Mouse (Mus musculus) cortical plate, adult 2 months (tissue): ENCODE measurements around the gene Gm17571. TPM values are rescaled to one million over a fixed set of nuclear protein-coding genes. Genes with fewer than 3 reads are reported as not detected.

Experiments
- H3K27ac ChIP-seq: fragments of 200-500 bp; 2 replicates; pipeline ENCODE4 v1.5.1; 2012; ENCODE audit warnings: low read length, control low read depth, inconsistent platforms; ENCODE audit not compliant: insufficient read depth
- H3K4me1 ChIP-seq: fragments of 200-500 bp; 2 replicates; pipeline ENCODE4 v1.6.1; 2011; ENCODE audit warnings: low read length; ENCODE audit not compliant: control insufficient read depth, insufficient read depth
- H3K4me3 ChIP-seq: fragments of 200-500 bp; 2 replicates; pipeline ENCODE4 v1.5.1; 2011; ENCODE audit warnings: mild to moderate bottlenecking, low read length, control low read depth; ENCODE audit not compliant: insufficient read depth
- CTCF ChIP-seq: fragments of 200-500 bp; IDR thresholded peaks from 2 replicates; pipeline ENCODE4 v1.5.1; 2011; ENCODE audit warnings: mild to moderate bottlenecking, control low read depth, low read length; ENCODE audit not compliant: insufficient read depth; ENCODE audit errors: extremely low read depth
- POLR2A ChIP-seq: fragments of 200-500 bp; IDR thresholded peaks from 2 replicates; pipeline ENCODE4 v1.6.1; 2011; ENCODE audit warnings: mild to moderate bottlenecking, low read length, control low read depth; ENCODE audit not compliant: insufficient read depth; ENCODE audit errors: extremely low read depth
- polyA plus RNA-seq: library from polyadenylated mRNA; depleted of rRNA; stranded (reverse); fragments of >200 nt; gene quantifications from 2 replicates; pipeline ENCODE4 v1.2.3, GENCODE M21; 2012; rRNA removed

Gene Gm17571
- polyA plus RNA-seq, result not detected in 2 replicates

DNA sequence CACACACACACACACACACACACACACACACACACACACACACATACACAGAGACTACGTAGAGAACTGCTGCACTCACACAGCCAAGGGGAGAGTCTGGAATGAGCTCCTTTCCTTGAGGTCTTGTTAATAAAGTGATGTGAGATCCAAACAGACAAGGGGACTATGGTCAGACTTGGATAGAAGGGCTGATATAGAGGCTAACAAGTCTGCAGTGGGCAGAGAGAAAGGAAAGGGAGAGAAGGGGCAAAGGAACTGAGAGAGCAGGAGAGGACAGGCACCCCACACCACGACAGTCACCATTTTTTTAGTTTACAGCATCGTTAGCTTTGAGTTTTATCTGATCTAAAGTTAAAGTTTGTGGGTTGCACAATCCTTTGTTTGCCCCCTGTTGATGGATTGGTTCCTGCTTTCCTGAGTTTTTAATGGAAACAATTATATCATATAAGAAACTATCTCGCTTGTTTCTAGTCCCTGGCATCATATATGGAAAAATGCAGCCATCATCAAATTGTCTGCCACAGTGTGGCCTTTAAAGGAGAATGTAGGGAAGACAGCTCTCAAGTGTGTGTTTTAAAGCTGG lies at the start of gene Gm17571:
Gene Gm17571 (minus strand): TSS at position 51 of the 583 bp plus-strand sequence.
- Histone ChIP-seq H3K27ac (no peak within 1 kb of the TSS), H3K4me3 (no peak within 1 kb of the TSS), H3K4me1 (no peaks in the 10 kb centered on the region)
- TF ChIP-seq CTCF (no peak), POLR2A (no peak)

DNA sequence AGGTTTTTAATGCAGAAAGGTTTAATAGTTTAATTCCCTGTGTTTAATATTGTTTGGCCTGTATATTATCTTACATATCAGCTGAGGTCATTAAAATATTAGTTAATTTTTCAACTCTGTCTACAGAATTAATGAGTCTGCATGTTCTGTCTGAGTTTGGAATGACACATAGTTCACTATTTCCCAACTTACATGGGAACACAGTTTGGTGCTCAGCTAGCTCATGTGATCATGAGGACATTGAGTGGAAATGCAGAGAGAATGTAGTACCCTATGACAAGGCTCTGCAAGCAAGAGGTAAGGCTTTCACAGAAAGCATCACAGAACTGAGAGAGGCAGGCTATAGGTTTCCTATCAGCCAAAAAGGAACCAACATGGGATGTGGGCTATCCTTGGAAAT lies 49.0 kb upstream of the Gm17571 start:
- TF ChIP-seq POLR2A (no peak), CTCF (no peak)
- Histone ChIP-seq H3K4me3 (no peak overlapping the region), H3K4me1 (peaks cover 2% of the 10 kb centered on the region; the same call in 1 of the 2 replicates), H3K27ac (no peak overlapping the region)

DNA sequence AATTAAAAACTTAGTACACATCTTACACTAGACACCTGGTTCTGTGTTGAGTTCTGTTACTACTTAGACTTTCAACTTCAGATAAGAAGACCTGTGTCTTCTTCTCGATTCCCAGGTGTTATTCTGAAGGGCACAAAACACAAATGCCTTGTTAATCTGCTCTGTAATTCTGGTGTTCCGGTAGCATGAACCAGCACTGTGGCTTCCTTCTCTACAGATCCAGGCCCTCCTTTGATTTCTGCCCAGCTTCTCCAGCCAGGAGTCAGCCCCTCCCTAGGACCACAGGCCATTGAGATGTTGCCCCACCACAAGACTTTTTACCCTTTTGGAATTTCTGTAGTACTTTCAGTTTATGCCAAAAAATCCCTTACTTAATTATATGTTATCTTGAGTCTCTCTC lies 47.2 kb upstream of the Gm17571 start:
- TF ChIP-seq CTCF, result no peak
- TF ChIP-seq POLR2A, result no peak
- H3K4me3 ChIP-seq, result no peak overlapping the region
- H3K27ac ChIP-seq, result no peak overlapping the region
- H3K4me1 ChIP-seq, result peaks cover 2% of the 10 kb centered on the region; the same call in 1 of the 2 replicates

DNA sequence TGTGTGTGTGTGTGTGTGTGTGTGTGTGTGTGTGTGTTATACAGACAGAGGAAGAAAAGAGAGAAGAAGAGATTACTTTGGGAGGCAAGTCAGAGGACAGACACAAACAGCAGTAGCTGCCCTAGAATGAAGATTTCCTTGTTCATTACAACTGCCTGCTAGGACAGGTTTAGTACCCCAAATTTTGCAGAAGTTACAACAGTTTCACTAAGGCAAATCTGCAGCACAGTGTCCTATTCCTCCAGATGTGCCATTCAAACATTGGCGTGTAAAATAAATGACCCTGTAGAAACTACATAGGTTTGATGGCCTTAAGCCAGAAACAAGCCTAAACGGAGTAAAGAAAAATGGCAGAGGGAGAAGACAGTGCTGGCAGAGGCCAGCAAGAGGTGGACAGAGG lies 46.3 kb upstream of the Gm17571 start:
- Histone ChIP-seq H3K4me3 (no peak overlapping the region), H3K27ac (no peak overlapping the region), H3K4me1 (peaks cover 2% of the 10 kb centered on the region; the same call in 1 of the 2 replicates)
- TF ChIP-seq CTCF, result no peak
- TF ChIP-seq POLR2A, result no peak

DNA sequence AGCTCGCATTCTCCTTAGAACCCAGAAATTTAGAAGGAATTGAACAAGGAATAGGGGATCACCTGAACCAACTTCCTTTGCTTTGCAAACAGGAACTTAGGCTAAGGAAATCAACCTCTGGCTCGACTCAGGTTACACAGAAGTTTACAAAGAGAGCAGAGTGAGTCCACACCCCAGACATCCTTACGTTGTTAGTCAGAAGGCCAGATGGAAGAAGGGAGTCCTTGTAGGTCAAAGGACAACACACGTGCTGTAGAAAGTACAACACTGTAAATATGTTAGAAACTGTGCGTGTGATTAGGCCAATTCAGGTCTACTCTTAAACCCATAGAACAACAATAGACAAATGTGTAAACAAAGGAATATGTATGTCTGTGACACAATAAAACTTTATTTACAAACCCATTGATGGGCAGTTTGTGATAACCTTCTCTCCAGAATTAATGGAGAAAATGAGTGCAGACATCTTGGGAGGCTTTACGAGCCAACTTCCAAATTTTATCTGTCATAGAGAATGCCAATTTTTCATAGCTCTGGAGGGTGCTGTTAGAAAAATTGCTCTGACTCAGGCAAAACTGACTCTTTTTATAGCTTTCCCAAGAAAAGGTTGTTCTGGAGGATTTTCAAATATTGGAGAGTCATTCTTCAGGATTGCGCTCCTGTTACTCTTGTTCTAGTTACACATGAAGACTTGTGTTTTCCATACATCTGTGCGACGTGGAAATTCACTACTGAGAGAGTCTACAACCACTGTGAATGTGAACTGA lies 45.5 kb upstream of the Gm17571 start:
- H3K4me3 ChIP-seq, result no peak overlapping the region
- no peak overlapping the region for H3K27ac ChIP-seq
- peaks cover 2% of the 10 kb centered on the region; the same call in 1 of the 2 replicates for H3K4me1 ChIP-seq
- TF ChIP-seq CTCF (no peak), POLR2A (no peak)

DNA sequence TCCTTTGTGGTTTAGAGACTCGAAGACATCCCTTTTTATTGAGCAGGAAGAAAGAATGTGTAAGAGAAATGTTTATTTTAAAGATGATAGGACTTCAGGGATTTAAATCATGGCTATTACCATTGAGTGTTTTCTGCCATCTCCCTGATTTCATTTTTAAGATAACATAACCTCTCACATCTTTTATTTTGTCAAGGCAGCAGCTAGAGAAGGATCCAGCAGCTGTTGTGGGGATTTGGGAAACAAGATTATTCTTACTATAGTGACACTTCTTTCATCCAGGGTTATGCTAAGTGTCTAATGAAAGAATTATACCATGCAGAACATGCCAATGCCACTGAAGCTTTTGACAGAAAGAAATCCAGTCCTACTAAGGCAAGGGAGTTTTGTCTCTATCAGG lies 44.6 kb upstream of the Gm17571 start:
- TF ChIP-seq POLR2A (no peak), CTCF (no peak)

DNA sequence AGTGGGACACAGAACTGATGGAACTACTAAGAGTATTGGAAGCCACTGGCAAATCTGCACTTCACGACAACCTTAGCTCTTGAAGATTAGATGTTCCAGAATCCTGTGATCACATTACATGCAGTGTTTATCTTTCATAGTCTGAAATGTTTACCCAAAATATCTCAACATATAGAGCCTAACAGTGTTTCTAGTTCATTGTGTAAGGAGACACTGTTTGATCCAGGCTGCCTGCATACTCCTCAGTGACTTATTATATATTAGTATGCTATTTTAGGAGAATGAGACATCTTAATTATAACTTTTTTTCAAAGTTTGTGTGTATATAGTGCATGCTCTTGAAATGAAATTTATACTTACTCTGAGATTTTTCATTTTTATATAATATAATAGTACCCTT lies 39.4 kb upstream of the Gm17571 start:
- H3K27ac ChIP-seq, result no peak overlapping the region
- H3K4me1 ChIP-seq, result peaks cover 3% of the 10 kb centered on the region; the same call in 1 of the 2 replicates
- no peak for TF ChIP-seq POLR2A
- H3K4me3 ChIP-seq, result no peak overlapping the region

More for the DNA sequence above, 44.6 kb upstream of the Gm17571 start:
- Histone ChIP-seq H3K27ac (no peak overlapping the region), H3K4me3 (no peak overlapping the region), H3K4me1 (peaks cover 2% of the 10 kb centered on the region; the same call in 1 of the 2 replicates)

DNA sequence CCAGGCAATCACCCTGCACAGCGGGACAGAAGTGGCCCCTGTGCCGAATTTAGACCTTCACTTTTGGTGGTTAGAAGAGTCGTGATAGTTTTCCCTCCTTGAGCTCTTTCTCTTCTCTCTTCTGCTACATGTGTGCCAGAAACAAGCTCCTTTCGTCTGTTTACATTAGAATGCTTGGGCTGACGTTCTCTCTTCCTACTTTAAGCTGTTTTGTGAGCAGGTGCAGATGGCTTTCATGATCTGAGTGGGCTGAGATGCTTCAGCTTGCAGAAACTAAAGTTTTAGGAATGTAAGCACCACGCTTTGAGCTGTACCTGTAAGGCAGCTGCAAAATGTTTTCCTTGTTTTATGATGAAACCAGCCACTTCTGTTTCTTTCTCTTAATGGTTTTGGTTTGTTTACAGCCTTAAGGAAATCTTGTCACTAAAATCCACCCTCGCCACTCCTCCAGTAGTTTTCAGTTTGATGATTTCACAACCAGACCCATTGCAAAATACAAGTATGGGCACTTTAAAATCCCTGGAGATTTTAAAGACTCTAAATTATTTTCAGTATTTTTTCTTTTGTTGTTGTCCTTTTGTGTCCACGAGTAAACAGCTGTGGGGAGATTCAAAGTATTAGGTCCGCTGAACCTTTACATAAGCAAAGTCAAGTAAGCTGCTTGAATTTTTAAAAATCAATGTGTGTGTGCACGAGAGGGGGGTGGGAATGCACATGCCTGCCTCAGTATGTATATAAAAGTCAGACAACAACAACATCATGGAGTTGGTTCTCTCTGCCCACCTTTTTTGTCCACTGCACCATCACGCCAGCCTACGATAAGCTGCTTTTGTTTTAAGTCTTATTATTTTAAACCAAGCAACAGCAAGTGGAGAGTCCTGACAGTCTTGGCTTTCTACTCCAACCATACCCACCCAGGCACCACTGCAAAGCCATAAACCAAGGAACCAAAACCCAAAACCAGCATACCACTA lies 38.0 kb upstream of the Gm17571 start:
- TF ChIP-seq POLR2A (no peak), CTCF (no peak)
- no peak overlapping the region for H3K4me3 ChIP-seq
- H3K4me1 ChIP-seq, result peaks cover 3% of the 10 kb centered on the region; the same call in 1 of the 2 replicates
- no peak overlapping the region for H3K27ac ChIP-seq
